Mouse (Mus musculus) testis, adult 2 months (tissue): Measurements from ENCODE around the gene Ezh1.

Experiments
- CTCF ChIP-seq: fragments of 200-500 bp; IDR thresholded peaks from 2 replicates; pipeline ENCODE4 v1.5.1; 2012; ENCODE audit warnings: low read depth, mild to moderate bottlenecking, inconsistent platforms, low read length, moderate library complexity; ENCODE audit not compliant: control insufficient read depth, insufficient read depth, insufficient replicate concordance
- POLR2A ChIP-seq: fragments of 200-500 bp; IDR thresholded peaks from 2 replicates; pipeline ENCODE4 v1.6.1; 2012; ENCODE audit warnings: low read depth, mild to moderate bottlenecking, inconsistent platforms, low read length, moderate library complexity; ENCODE audit not compliant: control insufficient read depth

DNA sequence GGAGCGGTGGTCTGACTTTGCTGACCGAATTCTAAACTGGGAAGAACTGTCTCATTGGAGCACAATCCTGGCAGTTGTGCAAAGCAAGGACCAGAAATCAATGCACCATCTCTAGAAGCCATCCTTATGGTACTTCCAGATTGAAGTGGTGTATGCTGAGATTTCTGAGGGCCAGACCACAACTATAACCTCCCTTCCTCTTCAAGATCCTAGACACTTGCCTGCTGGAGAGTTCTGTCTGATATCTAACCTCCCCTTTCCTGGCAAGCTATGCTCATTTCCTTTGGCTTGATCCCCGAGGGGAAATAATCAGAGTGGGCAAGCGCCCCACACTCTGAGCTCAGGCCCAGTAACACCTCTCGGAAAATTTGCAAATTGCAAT is 53.8 kb downstream of the Ezh1 start:
- TF ChIP-seq POLR2A (no peak), CTCF (no peak)
